ENCODE assay signal across 12 mouse cellular contexts in the genomic region with DNA sequence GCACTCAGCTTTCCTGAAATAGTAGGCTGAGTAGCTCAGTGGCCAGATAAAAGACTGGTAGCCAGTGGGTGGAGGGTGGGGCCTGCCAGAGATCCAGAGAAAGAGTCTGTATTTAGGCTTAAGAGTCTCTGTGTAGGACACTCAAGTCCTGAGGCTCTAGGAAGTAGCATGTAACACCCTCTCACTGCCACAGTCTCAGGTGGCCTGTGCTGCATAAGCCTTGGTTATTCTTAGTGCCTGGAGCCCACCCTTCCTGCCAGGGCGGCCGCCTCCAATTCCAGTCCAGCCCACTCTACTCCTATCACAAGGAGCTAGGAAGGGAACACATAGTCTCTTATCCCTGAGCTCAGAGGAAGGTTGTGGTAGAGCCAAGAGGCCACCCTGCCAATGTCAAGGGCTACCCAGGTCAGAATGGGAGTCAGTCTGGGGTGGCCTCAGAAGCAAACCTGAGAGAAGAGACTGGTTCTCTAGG. TPM values are rescaled to one million over a fixed set of nuclear protein-coding genes. Genes with fewer than 3 reads are reported as not detected.
A peak's percentile ranks its signal among the peaks of the same experiment; 100 is the strongest.
DNase-seq lines count a peak whose midpoint lies in the region; ATAC-seq and TF ChIP-seq lines count a peak whose summit lies in the region.
"Had no signal": no experiment of that assay in that cellular context is flagged by ENCODE, and none has a peak within 500 bp of the region (broad histone marks: within the 10 kb centered on the region; RNA-seq: fewer than 3 reads in every experiment).

No protein-coding gene starts in this region.

- intact Hi-C loops in left cerebral cortex, postnatal 36 days (cut with DNase I), result no loop called here

- no peak for TF ChIP-seq CTCF in stomach, postnatal 0 days (IDR thresholded peaks at IDR 0.05; ENCODE audit: low read depth)

- H3K27ac ChIP-seq in hindbrain, embryonic 16.5 days (ENCODE audit: low read depth, low read length), result peak overlapping the region; percentile 42; the same call in 1 of the 2 replicates
- no peak overlapping the region for H3K27ac ChIP-seq in hindbrain, embryonic 10.5 days
- H3K27ac ChIP-seq in stomach, postnatal 0 days (replicated peaks), result peak overlapping the region; percentile 81

- no peak for TF ChIP-seq EP300 in stomach, postnatal 0 days (optimal IDR thresholded peaks at IDR 0.05)

- H3K4me3 ChIP-seq in hindbrain, embryonic 16.5 days (ENCODE audit: low read length), result no peak overlapping the region
- no peak overlapping the region for H3K4me3 ChIP-seq in hindbrain, embryonic 10.5 days
- H3K4me3 ChIP-seq in stomach, postnatal 0 days (ENCODE audit: low read depth, low read length), result no peak overlapping the region
- H3K4me3 ChIP-seq: embryonic facial prominence, embryonic 13.5 days; midbrain, embryonic 13.5 days had no signal

- H3K9me3 ChIP-seq in hindbrain, embryonic 16.5 days (ENCODE audit: control insufficient read depth, low read length), result no peaks in the 10 kb centered on the region
- H3K9me3 ChIP-seq in hindbrain, embryonic 10.5 days, result no peaks in the 10 kb centered on the region
- H3K9me3 ChIP-seq in stomach, postnatal 0 days (ENCODE audit: control insufficient read depth, low read length), result no peaks in the 10 kb centered on the region
- H3K9me3 ChIP-seq: embryonic facial prominence, embryonic 13.5 days; midbrain, embryonic 13.5 days had no signal

- no peak for ATAC-seq in hindbrain, embryonic 16.5 days
- ATAC-seq in stomach, postnatal 0 days (ENCODE audit: low FRiP score, low TSS enrichment), result peak; percentile 35
- ATAC-seq: midbrain, embryonic 13.5 days had no signal

- 88% methylated on average over 2 of the region's 2 CpGs for WGBS in hindbrain, embryonic 16.5 days
- 90% methylated on average over 2 of the region's 2 CpGs for WGBS in hindbrain, embryonic 10.5 days
- 65% methylated on average over 2 of the region's 2 CpGs for WGBS in stomach, postnatal 0 days

- peaks cover 6% of the 10 kb centered on the region for H3K4me1 ChIP-seq in hindbrain, embryonic 16.5 days (ENCODE audit: control insufficient read depth, insufficient read depth, low read depth, low read length)
- no peaks in the 10 kb centered on the region for H3K4me1 ChIP-seq in hindbrain, embryonic 10.5 days (replicated peaks)
- H3K4me1 ChIP-seq in stomach, postnatal 0 days (replicated peaks; ENCODE audit: control insufficient read depth, insufficient read depth), result peaks cover 3% of the 10 kb centered on the region
- H3K4me1 ChIP-seq: embryonic facial prominence, embryonic 13.5 days; midbrain, embryonic 13.5 days had no signal

- H3K9ac ChIP-seq in hindbrain, embryonic 16.5 days (ENCODE audit: low read depth, low read length), result no peak overlapping the region
- H3K9ac ChIP-seq in stomach, postnatal 0 days (ENCODE audit: low read length), result no peak overlapping the region; the same call in 1 of the 2 replicates
- H3K9ac ChIP-seq: embryonic facial prominence, embryonic 13.5 days; midbrain, embryonic 13.5 days had no signal

- no peak for DNase-seq in hindbrain, embryonic 10.5 days (ENCODE audit: low spot score)
- DNase-seq in right cerebral cortex, adult 18-20 months, result peak; percentile 59
- DNase-seq in right cerebral cortex, postnatal 4 days, result no peak
- peak; percentile 54 to 74 for DNase-seq in left cerebral cortex, postnatal 36 days (ENCODE audit: low spot score in 2 of 2)
- no peak for DNase-seq in stomach, postnatal 0 days (ENCODE audit: low spot score)
- no peak for DNase-seq in cerebellum, adult 9-10 months
- no peak for DNase-seq in thymus, postnatal 36 days
- DNase-seq: adrenal gland, adult 2 months had no signal

- H3K4me2 ChIP-seq in hindbrain, embryonic 16.5 days (ENCODE audit: low read length), result no peak overlapping the region
- H3K4me2 ChIP-seq in stomach, postnatal 0 days (replicated peaks; ENCODE audit: low read depth), result no peak overlapping the region; the same call in 1 of the 2 replicates
- H3K4me2 ChIP-seq: embryonic facial prominence, embryonic 13.5 days; midbrain, embryonic 13.5 days had no signal

- peaks cover 50% of the 10 kb centered on the region for H3K36me3 ChIP-seq in hindbrain, embryonic 16.5 days (ENCODE audit: control insufficient read depth, insufficient read depth, low read length)
- H3K36me3 ChIP-seq in hindbrain, embryonic 10.5 days, result peaks cover 83% of the 10 kb centered on the region
- H3K36me3 ChIP-seq in stomach, postnatal 0 days (ENCODE audit: control insufficient read depth, insufficient read depth, low read length), result peaks cover 5% of the 10 kb centered on the region; the same call in 1 of the 2 replicates

- H3K27me3 ChIP-seq in hindbrain, embryonic 16.5 days (replicated peaks; ENCODE audit: control insufficient read depth, insufficient read depth, low read length), result no peaks in the 10 kb centered on the region
- no peaks in the 10 kb centered on the region for H3K27me3 ChIP-seq in hindbrain, embryonic 10.5 days (ENCODE audit: insufficient read depth, poor library complexity, severe bottlenecking)
- no peaks in the 10 kb centered on the region for H3K27me3 ChIP-seq in stomach, postnatal 0 days (ENCODE audit: control insufficient read depth, insufficient read depth, low read length)
- H3K27me3 ChIP-seq: embryonic facial prominence, embryonic 13.5 days; midbrain, embryonic 13.5 days had no signal

RNA-seq across cellular contexts. Expression of a gene that starts 10.4 kb away (rescaled TPM):
- polyA plus RNA-seq in hindbrain, embryonic 16.5 days (2015; fragmentation: Nextera tagmentation; extraction: Ambion mirVana), result 30.1 and 32.6 TPM in 2 replicates
- 36.8 and 38.8 TPM in 2 replicates for polyA plus RNA-seq in hindbrain, embryonic 10.5 days (2016; fragmentation: Nextera tagmentation; extraction: Ambion mirVana)
- 10 to 100 TPM; 27.5 to 28.7 TPM for total RNA-seq in left cerebral cortex, postnatal 36 days (2021)
- polyA plus RNA-seq in stomach, postnatal 0 days (2015; fragmentation: Nextera tagmentation; extraction: Ambion mirVana), result 15.1 and 16.6 TPM in 2 replicates

RNA-seq across cellular contexts. Expression of a gene that starts 19.2 kb away (rescaled TPM):
- 1.9 and 2.9 TPM in 2 replicates for polyA plus RNA-seq in hindbrain, embryonic 16.5 days (2015; fragmentation: Nextera tagmentation; extraction: Ambion mirVana)
- polyA plus RNA-seq in hindbrain, embryonic 10.5 days (2016; fragmentation: Nextera tagmentation; extraction: Ambion mirVana), result 0.62 and 1.1 TPM in 2 replicates
- 1 to 10 TPM; 2.1 to 2.7 TPM for total RNA-seq in left cerebral cortex, postnatal 36 days (2021)
- polyA plus RNA-seq in stomach, postnatal 0 days (2015; fragmentation: Nextera tagmentation; extraction: Ambion mirVana), result 0.51 and 0.55 TPM in 2 replicates

RNA-seq across cellular contexts. Expression of a gene that starts 26.2 kb away (rescaled TPM):
- polyA plus RNA-seq in hindbrain, embryonic 16.5 days (2015; fragmentation: Nextera tagmentation; extraction: Ambion mirVana), result 177 and 185 TPM in 2 replicates
- 99.2 and 114 TPM in 2 replicates for polyA plus RNA-seq in hindbrain, embryonic 10.5 days (2016; fragmentation: Nextera tagmentation; extraction: Ambion mirVana)
- total RNA-seq in left cerebral cortex, postnatal 36 days (2021), result 10 to 100 TPM; 44.4 to 58.4 TPM
- polyA plus RNA-seq in stomach, postnatal 0 days (2015; fragmentation: Nextera tagmentation; extraction: Ambion mirVana), result 20.4 and 20.9 TPM in 2 replicates

RNA-seq across cellular contexts. Expression of a gene that starts 38.9 kb away (rescaled TPM):
- polyA plus RNA-seq in hindbrain, embryonic 16.5 days (2015; fragmentation: Nextera tagmentation; extraction: Ambion mirVana), result 29.1 and 36.4 TPM in 2 replicates
- 35.3 and 35.5 TPM in 2 replicates for polyA plus RNA-seq in hindbrain, embryonic 10.5 days (2016; fragmentation: Nextera tagmentation; extraction: Ambion mirVana)
- 10 to 100 TPM; 54.0 to 71.0 TPM for total RNA-seq in left cerebral cortex, postnatal 36 days (2021)
- polyA plus RNA-seq in stomach, postnatal 0 days (2015; fragmentation: Nextera tagmentation; extraction: Ambion mirVana), result 7.4 and 9.5 TPM in 2 replicates

RNA-seq across cellular contexts. Expression of a gene that starts 47.2 kb away (rescaled TPM):
- polyA plus RNA-seq in hindbrain, embryonic 16.5 days (2015; fragmentation: Nextera tagmentation; extraction: Ambion mirVana), result 0.15 and 0.19 TPM in 2 replicates
- polyA plus RNA-seq in hindbrain, embryonic 10.5 days (2016; fragmentation: Nextera tagmentation; extraction: Ambion mirVana), result 0.10 and 0.20 TPM in 2 replicates
- 1 to 10 TPM; 1.3 to 3.5 TPM for total RNA-seq in left cerebral cortex, postnatal 36 days (2021)
- 0.21 and 0.40 TPM in 2 replicates for polyA plus RNA-seq in stomach, postnatal 0 days (2015; fragmentation: Nextera tagmentation; extraction: Ambion mirVana)
- total RNA-seq: hematopoietic stem cell, adult 5-6 weeks had no signal

Comparison
In these comparisons a context has a peak if more than half of its experiments do, and no peak if none do; other contexts are left out.
1. DNase-seq: peak in right cerebral cortex, adult 18-20 months (single experiment) and left cerebral cortex, postnatal 36 days (2 of 2); none in hindbrain, embryonic 10.5 days (single experiment), right cerebral cortex, postnatal 4 days (single experiment), stomach, postnatal 0 days (single experiment), cerebellum, adult 9-10 months (single experiment) and thymus, postnatal 36 days (0 of 2).